Mouse (Mus musculus) cerebellum, adult 9-10 months (tissue): ENCODE data around the gene Gm10424.
"Not testable (repeated sequence)": the region's sequence is repeated elsewhere in the genome, so short reads cannot be mapped to it uniquely, and the experiment has no call there.

Source experiments
- DNase-seq: peaks from one replicate; pipeline ENCODE4 v3.0.0; 2022

The Gm10424 gene

GRCm38 (mm10) chr5:95272668-95273067 lies at the start of gene Gm10424:
Gene Gm10424 (minus strand): TSS chr5:95272768.
- DNase-seq: not testable (repeated sequence)

GRCm38 (mm10) chr5:95305611-95306010 lies 33.0 kb upstream of the Gm10424 start, which contains the start of gene Gm3259:
Gene Gm3259 (plus strand): TSS chr5:95305911.
- not testable (repeated sequence) for DNase-seq
